Mouse (Mus musculus) limb, embryonic 15.5 days (tissue): ENCODE measurements around the gene Tmem43. TPM values are rescaled to one million over a fixed set of nuclear protein-coding genes. Genes with fewer than 3 reads are reported as not detected.
"Not testable (repeated sequence)": the region's sequence is repeated elsewhere in the genome, so short reads cannot be mapped to it uniquely, and the experiment has no call there.

Experiments
- ATAC-seq: fragments of 200-750 bp; cut with Nextera tagmentation; 2 replicates; pipeline ENCODE4 v1.8.0; 2017; ENCODE audit warnings: low read depth, moderate TSS enrichment; ENCODE audit not compliant: insufficient number of reproducible peaks, low FRiP score, low TSS enrichment
- H3K27ac ChIP-seq: fragments of 300-500 bp; sonication (generic); 2 replicates; pipeline ENCODE4 v1.5.1; 2015; ENCODE audit warnings: moderate library complexity, mild to moderate bottlenecking, inconsistent platforms
- H3K27me3 ChIP-seq: fragments of 300-500 bp; sonication (generic); 2 replicates; pipeline ENCODE4 v1.6.1; 2015; ENCODE audit warnings: inconsistent platforms
- H3K36me3 ChIP-seq: fragments of 300-500 bp; sonication (generic); 2 replicates; pipeline ENCODE4 v1.6.1; 2015; ENCODE audit warnings: inconsistent platforms
- H3K4me1 ChIP-seq: fragments of 300-500 bp; sonication (generic); 2 replicates; pipeline ENCODE4 v1.6.1; 2015; ENCODE audit warnings: inconsistent platforms
- H3K4me2 ChIP-seq: fragments of 300-500 bp; sonication (generic); 2 replicates; pipeline ENCODE4 v1.6.1; 2015; ENCODE audit warnings: mild to moderate bottlenecking, inconsistent platforms
- H3K4me3 ChIP-seq: fragments of 300-500 bp; sonication (generic); 2 replicates; pipeline ENCODE4 v1.5.1; 2015; ENCODE audit warnings: mild to moderate bottlenecking, inconsistent platforms
- H3K9ac ChIP-seq: fragments of 300-500 bp; sonication (generic); 2 replicates; pipeline ENCODE4 v1.6.1; 2015; ENCODE audit warnings: inconsistent platforms
- H3K9me3 ChIP-seq: fragments of 300-500 bp; sonication (generic); 2 replicates; pipeline ENCODE4 v1.6.1; 2016; ENCODE audit warnings: inconsistent platforms
- WGBS: fragments of 180-500 bp; shearing (Covaris S2); methylation state at CpG from one replicate; pipeline ENCODE4 v1.1.7; 2015; 5-methylcytosine and 5-hydroxymethylcytosine counted together
- polyA plus RNA-seq: library from polyadenylated mRNA; unstranded; fragments of >200 nt; fragmentation: Nextera tagmentation; extraction: Ambion mirVana; gene quantifications from 2 replicates; pipeline ENCODE4 v1.2.1, GENCODE M21; 2015

Tmem43 gene
- polyA plus RNA-seq, 1 experiment from 2014 or later = 81.3 TPM

- Histone ChIP-seq H3K27me3 (no peaks in the 10 kb centered on the region), H3K4me2 (no peak overlapping the region), H3K36me3 (peaks cover 50% of the 10 kb centered on the region), H3K4me3 (no peak overlapping the region), H3K27ac (no peak overlapping the region), H3K9ac (no peak overlapping the region), H3K9me3 (no peaks in the 10 kb centered on the region), H3K4me1 (peaks cover 21% of the 10 kb centered on the region)
- 79% methylated on average over 2 of the region's 2 CpGs for WGBS
- ATAC-seq = no peak
Measured at GRCm38 (mm10) chr6:91470712-91471111, 2.8 kb upstream of the Tmem43 start.

GRCm38 (mm10) chr6:91471427-91471826, 2.1 kb upstream of the Tmem43 start:
- H3K4me3 ChIP-seq, H3K9ac ChIP-seq, H3K9me3 ChIP-seq, H3K27ac ChIP-seq, H3K27me3 ChIP-seq, ATAC-seq: not testable (repeated sequence)
- 0 out of 2 replicates have a peak overlapping the region, but pooled peaks have one; percentile 76 for H3K4me2 ChIP-seq
- H3K4me1 ChIP-seq = peaks cover 21% of the 10 kb centered on the region
- H3K36me3 ChIP-seq = peaks cover 46% of the 10 kb centered on the region
- WGBS = 92% methylated on average over 3 of the region's 3 CpGs

- H3K4me1 ChIP-seq = peaks cover 21% of the 10 kb centered on the region
- no peak for ATAC-seq
- H3K27me3 ChIP-seq = no peaks in the 10 kb centered on the region
- no peaks in the 10 kb centered on the region for H3K9me3 ChIP-seq
- peak overlapping the region; percentile 88 for H3K27ac ChIP-seq
- 24% methylated on average over 6 of the region's 6 CpGs for whole genome bisulfite sequencing
- peak overlapping the region; percentile 76 for H3K9ac ChIP-seq
- H3K4me3 ChIP-seq = peak overlapping the region; percentile 79
- peaks cover 46% of the 10 kb centered on the region for H3K36me3 ChIP-seq
- peak overlapping the region; percentile 76 for H3K4me2 ChIP-seq
Measured at GRCm38 (mm10) chr6:91472319-91472718, 1.2 kb upstream of the Tmem43 start.

GRCm38 (mm10) chr6:91473805-91474440, 420 bp downstream of the Tmem43 start:
- H3K9me3 ChIP-seq = no peaks in the 10 kb centered on the region
- H3K4me3 ChIP-seq = peak overlapping the region; percentile 79
- peaks cover 46% of the 10 kb centered on the region for H3K36me3 ChIP-seq
- peak overlapping the region; percentile 76 for H3K27ac ChIP-seq
- H3K4me1 ChIP-seq = peaks cover 21% of the 10 kb centered on the region
- H3K4me2 ChIP-seq = peak overlapping the region; percentile 76
- H3K9ac ChIP-seq = peak overlapping the region; percentile 75
- under 1% methylated on average over 27 of the region's 27 CpGs for WGBS
- ATAC-seq = peak; percentile 24
- no peaks in the 10 kb centered on the region for H3K27me3 ChIP-seq

- Histone ChIP-seq H3K9me3 (no peaks in the 10 kb centered on the region), H3K36me3 (peaks cover 46% of the 10 kb centered on the region), H3K27ac (peak overlapping the region; percentile 76; the same call in 1 of the 2 replicates), H3K4me3 (peak overlapping the region; percentile 79), H3K4me1 (peaks cover 21% of the 10 kb centered on the region), H3K4me2 (peak overlapping the region; percentile 76), H3K9ac (peak overlapping the region; percentile 75), H3K27me3 (no peaks in the 10 kb centered on the region)
- WGBS = 46% methylated on average over 9 of the region's 9 CpGs
- no peak for ATAC-seq
Measured at GRCm38 (mm10) chr6:91474441-91475190, 1.1 kb downstream of the Tmem43 start.

GRCm38 (mm10) chr6:91476541-91476940, 3.0 kb downstream of the Tmem43 start:
- Histone ChIP-seq H3K36me3 (peaks cover 54% of the 10 kb centered on the region), H3K4me1 (peaks cover 20% of the 10 kb centered on the region), H3K9me3 (no peaks in the 10 kb centered on the region), H3K27me3 (no peaks in the 10 kb centered on the region), H3K9ac (no peak overlapping the region), H3K4me2 (no peak overlapping the region), H3K4me3 (no peak overlapping the region), H3K27ac (no peak overlapping the region)
- WGBS = 91% methylated on average over 2 of the region's 2 CpGs
- ATAC-seq = no peak

- H3K4me1 ChIP-seq = no peaks in the 10 kb centered on the region
- 88% methylated on average over 2 of the region's 2 CpGs for WGBS
- no peak for ATAC-seq
Measured at GRCm38 (mm10) chr6:91483371-91483770, 9.9 kb downstream of the Tmem43 start.

GRCm38 (mm10) chr6:91486736-91487453, 13.4 kb downstream of the Tmem43 start:
- Histone ChIP-seq H3K27ac (no peak overlapping the region), H3K9me3 (no peaks in the 10 kb centered on the region), H3K4me3 (no peak overlapping the region), H3K27me3 (no peaks in the 10 kb centered on the region), H3K4me2 (no peak overlapping the region), H3K4me1 (no peaks in the 10 kb centered on the region), H3K9ac (no peak overlapping the region), H3K36me3 (peaks cover 98% of the 10 kb centered on the region)
- WGBS = 91% methylated on average over 15 of the region's 15 CpGs
- ATAC-seq = no peak

More at GRCm38 (mm10) chr6:91483371-91483770, 9.9 kb downstream of the Tmem43 start:
- Histone ChIP-seq H3K4me3 (no peak overlapping the region), H3K36me3 (peaks cover 99% of the 10 kb centered on the region), H3K27ac (no peak overlapping the region), H3K9ac (no peak overlapping the region), H3K9me3 (no peaks in the 10 kb centered on the region), H3K4me2 (no peak overlapping the region), H3K27me3 (no peaks in the 10 kb centered on the region)

GRCm38 (mm10) chr6:91488496-91489212, 15.2 kb downstream of the Tmem43 start:
- Histone ChIP-seq H3K27me3 (no peaks in the 10 kb centered on the region), H3K9ac (no peak overlapping the region), H3K4me2 (no peak overlapping the region), H3K4me3 (no peak overlapping the region), H3K9me3 (no peaks in the 10 kb centered on the region), H3K27ac (peak overlapping the region; percentile 12; the same call in 1 of the 2 replicates), H3K4me1 (no peaks in the 10 kb centered on the region), H3K36me3 (peaks cover 93% of the 10 kb centered on the region)
- no peak for ATAC-seq
- WGBS = 74% methylated on average over 9 of the region's 9 CpGs

GRCm38 (mm10) chr6:91489872-91490271, 16.4 kb downstream of the Tmem43 start:
- H3K27ac ChIP-seq = no peak overlapping the region
- 85% methylated on average over 10 of the region's 10 CpGs for WGBS
- no peaks in the 10 kb centered on the region for H3K27me3 ChIP-seq
- no peak overlapping the region for H3K9ac ChIP-seq
- H3K4me2 ChIP-seq = no peak overlapping the region
- no peaks in the 10 kb centered on the region for H3K9me3 ChIP-seq
- peaks cover 89% of the 10 kb centered on the region for H3K36me3 ChIP-seq
- no peak overlapping the region for H3K4me3 ChIP-seq
- ATAC-seq = no peak
- H3K4me1 ChIP-seq = no peaks in the 10 kb centered on the region

GRCm38 (mm10) chr6:91491004-91491403, 17.5 kb downstream of the Tmem43 start:
- Histone ChIP-seq H3K9ac (no peak overlapping the region), H3K36me3 (peaks cover 89% of the 10 kb centered on the region), H3K4me2 (no peak overlapping the region), H3K4me1 (no peaks in the 10 kb centered on the region), H3K27me3 (no peaks in the 10 kb centered on the region), H3K9me3 (no peaks in the 10 kb centered on the region), H3K27ac (no peak overlapping the region), H3K4me3 (no peak overlapping the region)
- 72% methylated on average over 6 of the region's 6 CpGs for WGBS
- ATAC-seq = no peak
